Mouse (Mus musculus): ENCODE results near the gene Bzw1.
"Not testable (repeated sequence)": the region's sequence is repeated elsewhere in the genome, so short reads cannot be mapped to it uniquely, and the experiment has no call there.

Gene Bzw1

GRCm38 (mm10) chr1:58392652-58393283 lies at the start of gene Bzw1:
Bzw1 (plus strand) TSS chr1:58392898.
- peak; percentile 75 for DNase-seq (ENCODE audit: low read depth, low spot score)

- DNase-seq (ENCODE audit: low read depth, low spot score) = no peak
Observed at GRCm38 (mm10) chr1:58343861-58344260, 48.8 kb upstream of the Bzw1 start.

- no peak for DNase-seq (ENCODE audit: low read depth, low spot score)
Observed at GRCm38 (mm10) chr1:58344570-58344969, 48.1 kb upstream of the Bzw1 start.

DNA sequence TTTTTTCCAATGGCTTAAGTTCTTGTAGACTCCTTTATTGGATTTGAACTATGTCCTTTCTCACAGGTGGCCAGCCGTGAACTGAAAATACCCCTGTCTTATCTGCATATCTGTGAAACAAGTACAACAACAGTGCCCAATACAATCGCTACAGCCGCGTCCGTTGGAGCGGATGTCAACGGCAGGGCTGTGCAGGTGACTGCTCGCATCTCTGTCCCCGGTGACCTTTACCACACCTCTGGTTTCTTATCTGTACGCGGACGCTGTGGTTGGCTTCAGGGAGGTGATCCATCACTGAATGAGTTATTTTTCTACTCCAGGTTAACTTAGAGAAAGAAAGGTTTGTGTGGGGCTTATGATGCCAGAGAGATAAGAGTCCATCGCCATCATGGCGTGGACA lies 46.5 kb upstream of the Bzw1 start:
- DNase-seq (ENCODE audit: low read depth, low spot score) = no peak

DNA sequence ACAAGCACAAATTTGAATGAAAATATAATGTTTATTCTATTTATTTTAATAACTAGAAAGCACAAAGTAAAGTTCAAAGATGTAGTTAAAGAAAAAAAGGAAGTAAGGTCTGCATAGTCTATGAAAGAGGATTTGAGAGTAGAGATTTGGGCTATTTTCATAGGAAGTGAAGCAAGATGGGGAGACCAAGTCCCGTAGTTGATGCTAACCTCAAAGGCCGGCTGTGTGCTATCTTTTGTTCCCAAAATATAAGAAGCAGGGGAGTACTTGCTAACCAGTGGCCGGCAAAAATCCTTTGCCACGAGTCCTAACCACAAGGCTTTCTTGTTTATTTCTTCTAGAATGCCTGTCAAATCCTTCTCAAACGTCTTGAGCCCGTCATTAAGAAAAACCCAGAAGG lies 44.0 kb upstream of the Bzw1 start:
- DNase-seq (ENCODE audit: low read depth, low spot score) = no peak

GRCm38 (mm10) chr1:58353238-58353893 lies 39.3 kb upstream of the Bzw1 start:
- no peak for DNase-seq (ENCODE audit: low read depth, low spot score)

DNA sequence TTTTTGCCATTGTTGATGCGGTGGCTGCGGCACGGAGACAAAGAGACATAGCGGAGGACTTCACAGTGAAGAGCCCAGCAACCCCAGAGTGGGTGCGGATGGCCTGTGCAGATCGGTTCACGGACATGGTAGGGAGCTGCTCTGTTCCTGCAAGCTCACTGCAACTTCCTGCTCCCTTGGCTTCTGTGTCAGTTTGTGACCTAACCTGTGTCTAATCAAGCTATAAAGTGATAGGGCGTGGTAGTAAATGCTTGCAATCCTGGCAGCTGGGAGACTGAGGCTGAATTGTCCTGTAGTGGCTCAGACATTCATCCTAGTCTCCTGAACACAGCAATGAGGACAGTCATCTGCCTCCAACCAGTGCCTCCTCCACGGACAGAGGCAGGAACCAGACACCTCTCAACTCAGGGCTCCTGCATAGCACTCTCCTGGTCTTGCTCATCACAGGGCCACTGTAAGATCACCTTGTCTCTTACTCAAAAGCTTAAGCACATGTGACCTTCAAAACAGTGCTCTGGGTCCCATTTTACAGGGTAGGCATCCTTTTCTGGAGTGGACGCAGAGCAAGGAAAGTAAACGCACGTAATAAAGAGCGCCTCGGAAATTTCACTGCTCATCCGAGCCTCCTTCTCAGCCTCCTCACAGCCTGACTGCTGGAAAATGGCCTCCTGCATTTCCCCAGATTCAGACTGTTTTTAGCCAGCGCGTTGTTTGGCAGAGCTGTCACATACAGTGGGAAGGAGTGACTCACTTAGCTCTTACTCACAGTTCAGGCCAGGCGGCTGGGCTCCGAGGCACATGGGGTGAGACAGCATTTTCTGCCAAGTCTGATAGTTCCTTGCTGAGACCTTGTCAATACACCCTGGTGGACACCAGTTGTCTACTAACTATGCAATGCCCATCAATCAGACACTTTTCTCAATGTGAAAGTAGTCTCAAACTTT lies 33.5 kb upstream of the Bzw1 start:
- DNase-seq (ENCODE audit: low read depth, low spot score) = no peak

GRCm38 (mm10) chr1:58362296-58362695 lies 30.4 kb upstream of the Bzw1 start:
- no peak for DNase-seq (ENCODE audit: low read depth, low spot score)

- no peak for DNase-seq (ENCODE audit: low read depth, low spot score)
Observed at GRCm38 (mm10) chr1:58364551-58364950, 28.1 kb upstream of the Bzw1 start.

DNA sequence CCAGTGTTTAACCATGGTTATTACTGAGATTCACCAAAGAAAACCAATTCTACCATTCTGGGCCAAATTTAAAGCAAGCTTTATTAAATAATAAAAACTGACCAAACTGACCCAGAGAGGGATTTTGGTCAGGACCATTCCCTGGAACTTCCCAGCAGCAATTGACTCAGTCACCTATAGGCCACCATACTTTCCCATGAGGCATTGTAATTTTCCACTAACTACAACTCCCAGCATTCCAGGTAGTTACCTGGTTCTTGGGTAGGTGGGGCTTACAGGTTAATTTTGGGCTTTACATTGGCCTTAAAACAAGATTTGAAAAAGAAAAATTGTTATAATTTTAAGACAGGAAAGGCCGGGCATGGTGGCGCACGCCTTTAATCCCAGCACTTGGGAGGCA lies 26.9 kb upstream of the Bzw1 start:
- no peak for DNase-seq (ENCODE audit: low read depth, low spot score)

GRCm38 (mm10) chr1:58366737-58367471 lies 25.8 kb upstream of the Bzw1 start:
- no peak for DNase-seq (ENCODE audit: low read depth, low spot score)

- DNase-seq (ENCODE audit: low read depth, low spot score) = no peak
Observed at GRCm38 (mm10) chr1:58369716-58370115, 23.0 kb upstream of the Bzw1 start.

- not testable (repeated sequence) for DNase-seq (ENCODE audit: low read depth, low spot score)
Observed at GRCm38 (mm10) chr1:58374266-58374665, 18.4 kb upstream of the Bzw1 start.

DNA sequence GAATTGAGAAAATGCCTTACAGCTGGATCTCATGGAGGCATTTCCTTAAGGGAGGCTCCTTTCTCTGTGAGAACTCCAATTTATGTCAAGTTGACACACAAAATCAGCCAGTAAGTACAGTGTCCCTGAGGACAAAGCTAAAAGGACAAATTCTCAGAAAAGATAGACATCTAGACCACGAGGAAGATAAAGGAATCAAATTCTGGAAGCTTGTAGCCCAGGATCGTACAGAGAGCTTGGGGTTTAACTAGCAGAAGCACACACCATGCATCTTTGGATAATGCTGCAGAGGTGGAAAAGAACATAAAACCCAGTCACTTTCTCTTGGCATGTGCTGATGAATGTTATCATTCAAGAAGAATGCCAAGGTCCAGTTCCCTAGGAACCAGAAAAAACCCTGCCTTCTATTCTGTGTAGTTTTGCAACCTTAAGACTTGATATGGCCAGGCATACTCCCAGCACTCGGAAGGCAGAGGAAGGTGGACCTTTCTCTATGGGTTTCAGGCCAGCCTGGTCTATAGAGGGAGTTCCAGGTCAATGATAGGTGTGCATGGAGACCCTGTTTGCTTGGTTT lies 17.0 kb upstream of the Bzw1 start:
- no peak for DNase-seq (ENCODE audit: low read depth, low spot score)

- no peak for DNase-seq (ENCODE audit: low read depth, low spot score)
Observed at GRCm38 (mm10) chr1:58382586-58383281, 10.0 kb upstream of the Bzw1 start.

DNA sequence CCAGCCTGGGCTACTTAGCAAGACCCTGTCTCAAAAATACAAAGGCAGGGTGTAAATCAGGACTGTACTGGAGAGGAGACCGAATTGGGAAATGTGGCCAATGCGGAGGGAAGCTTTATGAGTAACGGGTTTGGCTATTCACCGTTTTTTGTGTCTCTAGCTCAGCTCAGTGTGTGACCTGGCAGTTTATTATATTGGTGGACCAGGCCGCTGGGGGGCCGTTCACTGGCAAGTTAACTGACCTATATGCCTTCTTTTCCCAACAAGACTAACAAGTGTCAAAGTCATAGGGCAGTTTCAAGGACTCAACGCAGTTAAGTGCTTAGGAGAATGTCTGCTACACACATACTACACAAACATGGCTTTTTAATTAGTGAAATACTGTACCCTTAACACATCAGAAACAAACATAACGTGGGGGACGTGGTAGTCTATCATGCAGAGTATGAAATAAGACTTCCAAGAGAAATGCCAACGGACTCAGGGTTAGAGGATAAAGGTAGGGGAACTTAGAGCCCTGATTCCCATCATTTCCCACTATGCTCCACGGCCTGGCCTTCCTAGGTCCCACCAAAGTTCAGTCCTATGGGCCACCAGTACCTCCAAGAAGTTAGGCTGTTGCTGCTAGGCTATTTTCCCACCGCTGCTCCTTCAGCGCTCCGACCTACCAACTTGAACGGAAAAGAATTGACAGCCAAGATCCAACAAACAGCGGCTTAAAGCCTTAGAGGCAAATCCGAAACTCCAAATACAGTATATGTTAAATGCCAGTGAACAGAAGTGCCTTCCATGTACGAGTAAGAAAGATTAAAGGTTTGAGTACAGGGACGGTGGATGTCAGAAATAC lies 1.1 kb upstream of the Bzw1 start:
- no peak for DNase-seq (ENCODE audit: low read depth, low spot score)

- DNase-seq (ENCODE audit: low read depth, low spot score) = no peak
Observed at GRCm38 (mm10) chr1:58392268-58392651, 438 bp upstream of the Bzw1 start.

- peak; percentile 44 for DNase-seq (ENCODE audit: low read depth, low spot score)
Observed at GRCm38 (mm10) chr1:58393284-58394195, 842 bp downstream of the Bzw1 start.

GRCm38 (mm10) chr1:58395341-58395740 lies 2.6 kb downstream of the Bzw1 start:
- DNase-seq (ENCODE audit: low read depth, low spot score) = no peak

Data from c-Kit-negative CD71-positive TER-119-positive erythroid progenitor cells, embryonic 14.5 days (primary cell).